Mouse (Mus musculus): ENCODE measurements around the gene S1pr2.

DNA sequence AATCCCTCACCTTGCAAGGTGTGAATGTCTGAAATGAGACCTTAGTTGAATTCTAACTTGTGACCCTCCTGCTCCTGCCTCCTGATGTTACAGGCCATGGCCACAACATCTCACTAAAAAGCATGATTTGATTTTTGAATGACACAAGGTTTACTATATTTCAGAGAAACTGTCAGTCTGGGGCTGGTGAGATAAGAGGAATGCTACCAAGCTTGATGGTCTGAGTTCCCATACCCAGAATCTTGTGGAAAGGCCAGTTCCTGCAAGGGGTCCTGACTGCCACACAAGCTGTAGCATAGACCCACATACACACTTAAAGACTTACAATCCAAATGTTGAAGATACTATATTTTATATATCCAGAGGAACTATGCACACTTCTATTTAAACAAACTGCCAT, 26.2 kb downstream of the S1pr2 start:
- TF ChIP-seq GATA1 (IDR thresholded peaks at IDR 0.05; ENCODE audit: low read length) (no peak), TAL1 (IDR thresholded peaks at IDR 0.05; ENCODE audit: low read length) (no peak)

Data from erythroblast, embryonic 14.5 days (primary cell).